Mouse (Mus musculus) C2C12 (cell line): ENCODE data around the gene Trp53i11. TPM values are rescaled to one million over a fixed set of nuclear protein-coding genes. Genes with fewer than 3 reads are reported as not detected.

ENCODE experiments used
- H3K27me3 ChIP-seq: one replicate; pipeline ENCODE4 v1.6.1; 2011; ENCODE audit not compliant: control insufficient read depth, insufficient read depth, insufficient read length
- H3K36me3 ChIP-seq: one replicate; pipeline ENCODE4 v1.6.1; 2011; ENCODE audit not compliant: control insufficient read depth, insufficient read depth
- H3K4me3 ChIP-seq: one replicate; pipeline ENCODE4 v1.5.1; 2011; ENCODE audit warnings: mild to moderate bottlenecking, control low read depth; ENCODE audit not compliant: poor library complexity, insufficient read depth, severe bottlenecking
- H3K79me2 ChIP-seq: one replicate; pipeline ENCODE4 v1.6.1; 2011; ENCODE audit not compliant: control insufficient read depth, insufficient read depth
- H3K79me3 ChIP-seq: one replicate; pipeline ENCODE4 v1.6.1; 2011; ENCODE audit warnings: low read depth, control low read depth
- H3ac ChIP-seq: one replicate; pipeline ENCODE3; 2011; ENCODE audit warnings: low read depth; ENCODE audit not compliant: control insufficient read depth, insufficient read length
- CEBPB ChIP-seq: IDR thresholded peaks from one replicate; pipeline ENCODE4 v1.6.1; 2011; ENCODE audit warnings: low read depth, mild to moderate bottlenecking, control low read depth, moderate library complexity
- CTCF ChIP-seq: IDR thresholded peaks from one replicate; pipeline ENCODE4 v1.5.1; 2011; ENCODE audit not compliant: control insufficient read depth, insufficient read depth, insufficient read length
- FOSL1 ChIP-seq: IDR thresholded peaks from one replicate; pipeline ENCODE4 v1.8.0; 2011; ENCODE audit warnings: mild to moderate bottlenecking, low read length; ENCODE audit not compliant: poor library complexity, insufficient read depth, severe bottlenecking
- MAX ChIP-seq: IDR thresholded peaks from one replicate; pipeline ENCODE4 v1.6.1; 2011; ENCODE audit warnings: mild to moderate bottlenecking, control low read depth
- MYOD1 ChIP-seq: IDR thresholded peaks from one replicate; pipeline ENCODE4 v1.6.1; 2011; ENCODE audit warnings: low read depth; ENCODE audit not compliant: control insufficient read depth, insufficient read length
- MYOG ChIP-seq: IDR thresholded peaks from one replicate; pipeline ENCODE4 v1.6.1; 2011; ENCODE audit not compliant: control insufficient read depth, insufficient read length; ENCODE audit errors: extremely low read depth
- USF1 ChIP-seq: IDR thresholded peaks from one replicate; pipeline ENCODE4 v1.6.1; 2011; ENCODE audit warnings: low read depth, mild to moderate bottlenecking, control low read depth, moderate library complexity
- polyA plus RNA-seq: library from polyadenylated mRNA; unstranded; fragments of >200 nt; fragmentation: generic; extraction: Trizol; gene quantifications from one replicate; pipeline ENCODE4 v1.2.1, GENCODE M21; 2012; ENCODE audit warnings: missing spikeins

Gene Trp53i11
- polyA plus RNA-seq, 1 experiment = 3.3 TPM

DNA sequence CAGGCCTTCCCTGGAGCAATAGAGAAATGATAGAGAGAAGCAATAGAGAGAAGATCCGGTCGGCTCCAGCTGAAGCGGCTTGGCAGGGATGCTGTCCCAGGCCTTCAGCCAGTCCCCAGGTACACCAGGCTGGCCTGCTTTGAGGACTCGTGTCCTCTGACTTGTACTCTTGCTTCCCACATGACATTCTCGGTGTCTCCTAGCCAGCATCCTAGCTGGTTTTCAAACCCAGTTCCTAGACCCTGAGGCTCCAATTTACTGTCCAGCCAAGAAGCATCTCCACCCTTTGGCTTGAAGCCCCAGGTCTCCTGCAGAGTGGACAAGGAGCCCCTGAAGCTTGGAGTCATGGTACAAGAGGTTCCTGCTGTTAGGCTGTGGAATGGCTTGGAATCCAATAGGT lies 54.8 kb downstream of the Trp53i11 start:
- H3K4me3 ChIP-seq = no peak overlapping the region
- no peaks in the 10 kb centered on the region for H3K79me3 ChIP-seq
- H3K36me3 ChIP-seq = no peaks in the 10 kb centered on the region
- H3K79me2 ChIP-seq = no peaks in the 10 kb centered on the region
- no peak overlapping the region for H3ac ChIP-seq
- TF ChIP-seq MYOD1 (no peak), CEBPB (no peak), MAX (no peak), FOSL1 (no peak), CTCF (no peak), USF1 (no peak), MYOG (no peak)
- H3K27me3 ChIP-seq = peaks cover 67% of the 10 kb centered on the region

DNA sequence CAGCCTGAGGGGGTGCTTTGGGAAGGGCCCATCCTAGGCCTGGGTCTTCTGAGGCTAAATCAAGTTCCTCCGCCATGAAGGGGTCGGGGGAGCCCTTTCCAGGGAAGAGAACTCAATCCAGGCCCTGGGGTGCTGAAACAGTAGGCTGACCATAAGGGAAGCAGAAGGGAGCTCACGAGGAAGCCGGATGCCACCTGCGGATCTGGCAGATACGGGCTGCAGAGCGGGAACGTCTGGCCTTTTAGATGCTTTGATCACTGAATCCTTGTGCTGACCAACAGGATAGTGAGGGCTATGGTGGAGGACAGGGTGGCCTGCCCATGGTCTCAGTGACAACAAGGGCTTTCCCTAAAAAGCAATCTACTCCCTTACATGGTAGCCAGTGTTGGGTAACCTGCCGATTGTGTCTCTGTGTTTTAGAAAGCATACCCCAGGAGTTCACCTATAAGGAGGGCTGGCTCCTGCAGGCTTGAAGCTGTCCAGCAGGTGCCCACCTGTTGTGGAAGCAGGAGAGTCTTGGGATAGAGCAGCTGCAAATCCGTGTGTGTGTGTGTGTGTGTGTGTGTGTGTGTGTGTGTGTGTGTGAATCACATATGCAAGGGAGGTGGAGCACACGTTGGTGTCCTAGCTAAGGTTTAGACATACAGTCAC lies 56.2 kb downstream of the Trp53i11 start:
- Histone ChIP-seq H3K27me3 (peaks cover 64% of the 10 kb centered on the region), H3K79me2 (no peaks in the 10 kb centered on the region), H3K36me3 (no peaks in the 10 kb centered on the region), H3K4me3 (no peak overlapping the region), H3ac (no peak overlapping the region), H3K79me3 (no peaks in the 10 kb centered on the region)
- TF ChIP-seq MYOD1 = no peak
- no peak for TF ChIP-seq MYOG
- no peak for TF ChIP-seq CTCF

DNA sequence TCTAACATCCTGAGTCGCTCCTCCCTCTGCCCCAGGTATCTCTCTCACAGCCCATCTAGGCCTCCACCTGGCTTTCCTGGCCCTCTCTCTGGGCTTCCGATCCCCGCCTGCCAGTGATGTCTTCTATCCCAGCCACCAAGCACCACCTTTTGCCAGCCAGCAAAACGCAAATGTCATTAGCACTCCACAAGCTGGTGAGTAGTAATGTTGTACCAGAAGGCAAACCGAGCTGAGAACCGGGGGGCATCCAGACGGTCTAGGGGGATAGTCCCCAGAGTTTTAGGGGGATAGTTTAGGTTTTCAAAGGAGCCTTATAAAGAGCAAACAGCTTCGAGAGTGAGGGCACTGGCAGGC lies 56.7 kb downstream of the Trp53i11 start:
- Histone ChIP-seq H3K4me3 (no peak overlapping the region), H3K79me2 (no peaks in the 10 kb centered on the region), H3K36me3 (no peaks in the 10 kb centered on the region), H3K79me3 (no peaks in the 10 kb centered on the region), H3ac (no peak overlapping the region), H3K27me3 (peaks cover 63% of the 10 kb centered on the region)
- TF ChIP-seq FOSL1 (no peak), USF1 (no peak), CEBPB (no peak), MYOD1 (no peak), CTCF (no peak), MYOG (no peak), MAX (no peak)

- no peak for TF ChIP-seq MAX
- no peak for TF ChIP-seq MYOG
- TF ChIP-seq MYOD1 = no peak
- no peak for TF ChIP-seq FOSL1
- no peak for TF ChIP-seq CTCF
- TF ChIP-seq USF1 = no peak
- TF ChIP-seq CEBPB = no peak
- Histone ChIP-seq H3K4me3 (no peak overlapping the region), H3K79me3 (no peaks in the 10 kb centered on the region), H3K79me2 (no peaks in the 10 kb centered on the region), H3K27me3 (peaks cover 33% of the 10 kb centered on the region), H3K36me3 (no peaks in the 10 kb centered on the region), H3ac (no peak overlapping the region)
Measured at GRCm38 (mm10) chr2:93249058-93249457, 61.7 kb downstream of the Trp53i11 start.

GRCm38 (mm10) chr2:93250611-93251010 lies 63.3 kb downstream of the Trp53i11 start:
- H3K79me2 ChIP-seq = no peaks in the 10 kb centered on the region
- TF ChIP-seq CTCF (no peak), MAX (no peak), USF1 (no peak), MYOD1 (no peak), CEBPB (no peak), MYOG (no peak), FOSL1 (no peak)
- H3ac ChIP-seq = no peak overlapping the region
- no peaks in the 10 kb centered on the region for H3K79me3 ChIP-seq
- peaks cover 18% of the 10 kb centered on the region for H3K27me3 ChIP-seq
- no peak overlapping the region for H3K4me3 ChIP-seq
- no peaks in the 10 kb centered on the region for H3K36me3 ChIP-seq

Other genes starting within 250 kb of the Trp53i11 start
- gene Prdm11, start 141.4 kb upstream of the Trp53i11 start, polyA plus RNA-seq = 2.7 TPM
- 0.06 TPM for gene Tspan18, start 147.0 kb downstream of the Trp53i11 start, polyA plus RNA-seq